Mouse (Mus musculus): ENCODE results near the gene Raf1. TPM values are rescaled to one million over a fixed set of nuclear protein-coding genes. Genes with fewer than 3 reads are reported as not detected.
"Not testable (repeated sequence)": the region's sequence is repeated elsewhere in the genome, so short reads cannot be mapped to it uniquely, and the experiment has no call there.

The Raf1 gene
- polyA plus RNA-seq, 1 experiment from 2014 or later, result 39.3 TPM

DNA sequence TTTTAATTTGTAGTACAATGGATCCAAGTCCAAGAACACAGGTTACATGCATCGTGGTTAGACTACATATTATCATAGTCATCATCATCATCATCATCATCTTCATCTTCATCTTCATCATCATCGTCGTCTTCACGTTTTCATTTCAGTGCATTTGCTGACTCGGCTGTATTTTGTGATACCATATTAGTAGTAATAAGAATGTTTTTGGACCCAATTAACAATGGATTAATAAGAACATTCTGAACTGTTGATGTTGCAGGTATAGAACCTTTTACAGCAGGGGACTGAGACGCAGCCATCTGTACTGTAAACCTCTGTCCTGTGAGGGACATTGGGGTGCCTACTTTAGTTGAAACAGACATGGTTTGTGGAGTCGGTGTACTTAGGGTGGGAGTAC is 38.2 kb downstream of the Raf1 start:
- not testable (repeated sequence) for H3K4me3 ChIP-seq (ENCODE audit: low read depth, low read length); H3K4me1 ChIP-seq (ENCODE audit: control insufficient read depth, low read depth, low read length); H3K27ac ChIP-seq (ENCODE audit: low read length); ATAC-seq (ENCODE audit: low read depth); H3K4me2 ChIP-seq (ENCODE audit: low read depth, low read length); H3K9ac ChIP-seq (ENCODE audit: low read depth, low read length); H3K9me3 ChIP-seq (replicated peaks; ENCODE audit: control insufficient read depth, low read length); H3K27me3 ChIP-seq (ENCODE audit: control insufficient read depth, insufficient read depth, low read depth, low read length)
- H3K36me3 ChIP-seq (ENCODE audit: control insufficient read depth, insufficient read depth), result peaks cover 10% of the 10 kb centered on the region
- 77% methylated on average over 7 of the region's 7 CpGs for WGBS (ENCODE audit: insufficient replicate concordance)

DNA sequence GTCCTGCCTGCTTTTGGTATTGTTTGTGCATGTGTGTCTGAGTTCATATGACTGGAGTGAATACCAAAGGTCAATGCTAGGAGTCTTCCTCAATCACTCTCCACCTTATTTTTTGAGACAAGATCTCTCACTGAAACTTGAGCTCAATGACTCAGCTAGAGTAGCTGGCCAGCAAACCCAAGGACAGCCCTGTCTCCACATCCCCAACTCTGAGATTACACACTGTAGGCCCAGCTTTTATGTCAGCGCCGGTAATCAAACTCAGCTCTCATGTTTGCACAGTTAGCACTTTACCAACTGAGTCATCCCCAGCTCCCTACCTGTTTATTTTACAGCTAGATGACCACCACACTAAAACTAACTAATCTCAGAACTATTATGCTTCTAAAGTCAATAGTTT is 42.4 kb downstream of the Raf1 start:
- 92% methylated on average over 2 of the region's 2 CpGs for WGBS (ENCODE audit: insufficient replicate concordance)
- H3K36me3 ChIP-seq (ENCODE audit: control insufficient read depth, insufficient read depth), result peaks cover 10% of the 10 kb centered on the region
- no peak overlapping the region for H3K4me3 ChIP-seq (ENCODE audit: low read depth, low read length)
- no peaks in the 10 kb centered on the region for H3K9me3 ChIP-seq (replicated peaks; ENCODE audit: control insufficient read depth, low read length)
- H3K4me1 ChIP-seq (ENCODE audit: control insufficient read depth, low read depth, low read length), result peaks cover 3% of the 10 kb centered on the region
- no peaks in the 10 kb centered on the region for H3K27me3 ChIP-seq (ENCODE audit: control insufficient read depth, insufficient read depth, low read depth, low read length)
- no peak overlapping the region for H3K4me2 ChIP-seq (ENCODE audit: low read depth, low read length)
- no peak for ATAC-seq (ENCODE audit: low read depth)
- H3K27ac ChIP-seq (ENCODE audit: low read length), result no peak overlapping the region
- no peak overlapping the region for H3K9ac ChIP-seq (ENCODE audit: low read depth, low read length)

DNA sequence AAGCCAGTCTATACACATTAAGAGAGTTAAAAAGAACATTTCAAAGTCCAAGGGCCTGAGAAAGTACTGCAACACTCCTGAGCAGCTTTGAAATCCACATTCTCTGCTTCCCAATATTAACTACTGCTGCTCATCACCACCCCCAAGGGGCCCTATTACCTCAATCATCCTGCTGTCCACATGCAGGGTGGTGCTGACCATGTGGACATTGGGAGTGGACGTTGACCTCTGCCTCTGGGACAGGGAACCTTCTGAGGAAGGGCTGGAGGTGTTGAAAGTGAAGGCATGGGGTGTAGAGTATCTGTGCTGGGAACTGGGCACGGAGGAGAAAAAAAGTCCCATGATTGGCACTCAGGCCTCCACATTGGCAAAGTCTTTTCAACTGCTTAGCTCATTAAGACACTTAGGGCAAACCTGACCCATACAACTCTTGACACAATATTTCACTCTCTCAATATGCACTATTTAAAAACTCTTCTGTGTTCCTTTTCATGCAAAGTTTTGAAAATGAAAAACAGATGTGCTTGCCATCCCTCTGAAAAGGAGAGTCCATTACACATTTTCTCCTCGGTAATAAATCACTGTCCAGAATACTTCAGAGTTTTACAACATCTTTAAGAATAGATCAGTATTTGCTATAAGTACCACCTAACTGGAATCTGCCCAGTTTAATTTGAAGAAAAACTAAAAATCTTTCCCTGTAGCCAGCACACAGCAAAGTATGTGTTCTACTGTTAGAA is 45.2 kb downstream of the Raf1 start:
- Histone ChIP-seq H3K36me3 (ENCODE audit: control insufficient read depth, insufficient read depth) (peaks cover 9% of the 10 kb centered on the region), H3K4me1 (ENCODE audit: control insufficient read depth, low read depth, low read length) (peaks cover 3% of the 10 kb centered on the region), H3K9ac (ENCODE audit: low read depth, low read length) (no peak overlapping the region), H3K27ac (ENCODE audit: low read length) (no peak overlapping the region), H3K4me3 (ENCODE audit: low read depth, low read length) (no peak overlapping the region), H3K4me2 (ENCODE audit: low read depth, low read length) (no peak overlapping the region), H3K9me3 (replicated peaks; ENCODE audit: control insufficient read depth, low read length) (no peaks in the 10 kb centered on the region), H3K27me3 (ENCODE audit: control insufficient read depth, insufficient read depth, low read depth, low read length) (no peaks in the 10 kb centered on the region)
- 79% methylated on average over 3 of the region's 3 CpGs for WGBS (ENCODE audit: insufficient replicate concordance)
- peak; percentile 55; the same call in 1 of the 2 replicates for ATAC-seq (ENCODE audit: low read depth)

DNA sequence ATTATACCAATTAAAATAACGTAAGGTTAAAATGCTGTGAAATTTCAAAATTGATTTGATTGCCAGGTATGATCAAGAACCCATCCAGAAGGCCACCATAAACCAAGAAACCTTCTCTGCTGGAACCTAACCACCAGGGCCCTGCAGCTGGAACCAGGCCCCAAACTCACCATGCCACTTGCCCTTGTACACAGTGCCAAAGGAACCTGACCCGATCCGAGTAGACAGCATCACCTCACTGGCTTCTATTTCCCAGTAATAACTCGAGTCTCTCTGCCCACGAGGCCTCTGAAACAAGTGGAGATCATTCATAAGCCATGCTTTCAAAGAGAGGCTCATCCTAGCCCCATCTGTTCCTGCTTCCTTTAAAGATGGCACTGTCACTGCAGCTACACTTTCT is 50.3 kb downstream of the Raf1 start:
- 86% methylated on average over 5 of the region's 5 CpGs for WGBS (ENCODE audit: insufficient replicate concordance)
- no peak overlapping the region for H3K4me3 ChIP-seq (ENCODE audit: low read depth, low read length)
- peaks cover 34% of the 10 kb centered on the region for H3K36me3 ChIP-seq (ENCODE audit: control insufficient read depth, insufficient read depth)
- H3K27me3 ChIP-seq (ENCODE audit: control insufficient read depth, insufficient read depth, low read depth, low read length), result no peaks in the 10 kb centered on the region
- ATAC-seq (ENCODE audit: low read depth), result no peak
- no peak overlapping the region for H3K9ac ChIP-seq (ENCODE audit: low read depth, low read length)
- H3K9me3 ChIP-seq (replicated peaks; ENCODE audit: control insufficient read depth, low read length), result no peaks in the 10 kb centered on the region
- no peak overlapping the region for H3K27ac ChIP-seq (ENCODE audit: low read length)
- H3K4me1 ChIP-seq (ENCODE audit: control insufficient read depth, low read depth, low read length), result peaks cover 3% of the 10 kb centered on the region
- no peak overlapping the region for H3K4me2 ChIP-seq (ENCODE audit: low read depth, low read length)

DNA sequence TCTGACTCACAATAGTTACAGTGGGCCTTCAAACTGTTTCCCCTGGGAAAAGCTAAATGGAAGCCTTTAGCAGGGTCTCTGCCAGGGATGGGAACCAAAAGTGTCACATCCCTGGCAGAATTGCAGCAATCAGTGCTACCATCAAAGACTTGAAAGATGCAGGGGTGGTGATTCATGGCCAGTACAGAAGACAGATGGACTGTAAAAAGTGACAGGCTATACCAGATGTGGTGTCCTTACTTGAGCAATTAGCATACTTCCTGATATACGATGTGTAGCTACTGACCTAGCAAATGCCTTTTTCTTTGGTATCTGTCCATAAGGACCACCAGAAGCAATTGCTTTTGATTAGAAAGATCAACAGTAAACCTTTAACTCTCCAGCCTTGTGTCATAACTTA is 55.5 kb downstream of the Raf1 start:
- no peak overlapping the region for H3K9ac ChIP-seq (ENCODE audit: low read depth, low read length)
- no peaks in the 10 kb centered on the region for H3K4me1 ChIP-seq (ENCODE audit: control insufficient read depth, low read depth, low read length)
- H3K4me3 ChIP-seq (ENCODE audit: low read depth, low read length), result no peak overlapping the region
- no peak overlapping the region for H3K4me2 ChIP-seq (ENCODE audit: low read depth, low read length)
- peaks cover 66% of the 10 kb centered on the region for H3K36me3 ChIP-seq (ENCODE audit: control insufficient read depth, insufficient read depth)
- no peak for ATAC-seq (ENCODE audit: low read depth)
- H3K27me3 ChIP-seq (ENCODE audit: control insufficient read depth, insufficient read depth, low read depth, low read length), result no peaks in the 10 kb centered on the region
- H3K9me3 ChIP-seq (replicated peaks; ENCODE audit: control insufficient read depth, low read length), result no peaks in the 10 kb centered on the region
- WGBS (ENCODE audit: insufficient replicate concordance), result 51% methylated on average over 1 of the region's 1 CpGs
- no peak overlapping the region for H3K27ac ChIP-seq (ENCODE audit: low read length)

DNA sequence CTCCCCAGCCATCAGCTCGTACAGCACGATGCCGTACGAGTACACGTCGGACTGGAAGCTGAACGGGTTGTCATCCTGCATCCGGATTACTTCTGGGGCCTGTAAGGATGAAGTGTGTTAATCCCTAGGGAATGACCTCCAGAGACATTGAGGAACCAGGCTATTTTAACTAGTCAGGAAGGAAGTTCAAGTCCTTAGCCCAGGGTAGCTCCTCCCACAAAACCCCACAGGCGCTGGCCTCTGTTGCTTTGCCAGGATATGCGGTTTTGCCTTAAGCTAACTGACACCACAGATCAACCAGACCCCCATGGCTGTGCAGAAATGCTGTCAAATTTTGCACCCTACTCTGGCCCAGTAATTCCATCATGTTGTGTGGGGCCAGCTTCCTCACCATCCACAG is 56.6 kb downstream of the Raf1 start:
- H3K27me3 ChIP-seq (ENCODE audit: control insufficient read depth, insufficient read depth, low read depth, low read length), result no peaks in the 10 kb centered on the region
- 0 out of 2 replicates have a peak, but pooled peaks have one; percentile 24 for ATAC-seq (ENCODE audit: low read depth)
- peaks cover 65% of the 10 kb centered on the region for H3K36me3 ChIP-seq (ENCODE audit: control insufficient read depth, insufficient read depth)
- H3K27ac ChIP-seq (ENCODE audit: low read length), result no peak overlapping the region
- H3K4me2 ChIP-seq (ENCODE audit: low read depth, low read length), result no peak overlapping the region
- 63% methylated on average over 10 of the region's 10 CpGs for WGBS (ENCODE audit: insufficient replicate concordance)
- H3K4me1 ChIP-seq (ENCODE audit: control insufficient read depth, low read depth, low read length), result no peaks in the 10 kb centered on the region
- no peak overlapping the region for H3K4me3 ChIP-seq (ENCODE audit: low read depth, low read length)
- no peak overlapping the region for H3K9ac ChIP-seq (ENCODE audit: low read depth, low read length)
- H3K9me3 ChIP-seq (replicated peaks; ENCODE audit: control insufficient read depth, low read length), result no peaks in the 10 kb centered on the region

DNA sequence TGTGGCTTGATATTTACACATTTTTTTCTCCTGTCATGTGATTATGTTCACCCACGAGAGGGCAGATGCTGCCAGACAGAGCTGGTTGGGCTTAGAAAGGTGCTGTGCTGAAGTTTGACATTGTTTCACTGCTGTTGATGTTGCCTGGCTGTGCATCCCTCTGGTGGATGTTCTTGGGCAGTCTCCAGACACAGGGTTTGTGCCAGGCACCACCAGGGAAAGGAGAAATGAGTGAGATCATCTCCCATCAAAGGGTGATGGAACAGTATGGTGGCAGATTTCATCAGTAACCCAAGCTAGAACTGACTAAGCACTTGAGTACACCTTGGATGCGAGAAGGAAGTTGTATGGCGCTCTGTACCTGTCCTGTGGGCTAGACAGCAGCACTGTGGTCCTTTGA is 60.5 kb downstream of the Raf1 start:
- Histone ChIP-seq H3K9ac (ENCODE audit: low read depth, low read length) (no peak overlapping the region), H3K4me3 (ENCODE audit: low read depth, low read length) (no peak overlapping the region), H3K27ac (ENCODE audit: low read length) (no peak overlapping the region), H3K9me3 (replicated peaks; ENCODE audit: control insufficient read depth, low read length) (no peaks in the 10 kb centered on the region), H3K36me3 (ENCODE audit: control insufficient read depth, insufficient read depth) (peaks cover 41% of the 10 kb centered on the region), H3K27me3 (ENCODE audit: control insufficient read depth, insufficient read depth, low read depth, low read length) (no peaks in the 10 kb centered on the region), H3K4me1 (ENCODE audit: control insufficient read depth, low read depth, low read length) (no peaks in the 10 kb centered on the region), H3K4me2 (ENCODE audit: low read depth, low read length) (no peak overlapping the region)
- no peak for ATAC-seq (ENCODE audit: low read depth)
- WGBS (ENCODE audit: insufficient replicate concordance), result 65% methylated on average over 3 of the region's 3 CpGs

DNA sequence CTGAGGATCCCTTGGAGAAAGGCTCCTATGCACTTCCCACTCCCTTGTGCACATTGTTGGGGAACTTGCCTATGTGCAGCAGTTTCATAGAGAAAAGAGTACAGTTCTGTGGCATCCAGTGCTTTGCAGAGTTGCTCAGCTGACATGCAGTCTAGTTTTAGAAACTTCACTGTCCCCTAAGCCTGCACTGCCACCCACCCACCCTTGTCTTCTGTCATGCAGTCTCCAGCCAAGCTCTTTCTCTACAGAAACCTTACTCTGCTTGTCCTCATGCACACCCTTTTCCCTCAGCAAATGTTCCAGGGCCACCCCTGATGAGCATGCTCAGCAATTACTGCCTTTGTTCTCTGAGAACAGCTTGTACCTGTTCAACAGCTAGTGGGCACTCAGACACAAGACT is 62.6 kb downstream of the Raf1 start:
- Histone ChIP-seq H3K4me2 (ENCODE audit: low read depth, low read length) (no peak overlapping the region), H3K27me3 (ENCODE audit: control insufficient read depth, insufficient read depth, low read depth, low read length) (no peaks in the 10 kb centered on the region), H3K9ac (ENCODE audit: low read depth, low read length) (no peak overlapping the region), H3K9me3 (replicated peaks; ENCODE audit: control insufficient read depth, low read length) (no peaks in the 10 kb centered on the region), H3K36me3 (ENCODE audit: control insufficient read depth, insufficient read depth) (peaks cover 29% of the 10 kb centered on the region), H3K4me3 (ENCODE audit: low read depth, low read length) (no peak overlapping the region), H3K4me1 (ENCODE audit: control insufficient read depth, low read depth, low read length) (no peaks in the 10 kb centered on the region), H3K27ac (ENCODE audit: low read length) (no peak overlapping the region)
- no peak for ATAC-seq (ENCODE audit: low read depth)

DNA sequence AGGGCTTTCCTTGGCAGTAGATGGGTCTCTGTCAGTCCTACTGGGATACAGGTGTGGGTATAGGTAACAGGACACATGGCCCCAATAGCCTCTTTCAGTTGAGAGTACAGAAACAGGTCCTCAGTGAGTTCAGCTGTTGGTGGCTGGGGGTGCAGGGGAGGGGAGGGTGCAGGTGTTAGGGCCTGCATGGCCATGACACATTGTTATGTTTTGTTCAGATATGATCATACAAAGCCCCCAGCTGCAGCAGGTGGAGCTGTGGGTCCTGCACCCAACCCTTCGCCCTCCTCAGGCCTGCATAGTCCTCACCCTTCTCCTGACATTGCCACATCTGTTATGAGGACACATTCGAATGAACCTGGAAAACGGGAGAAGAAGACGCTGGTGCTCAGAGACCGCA is 66.1 kb downstream of the Raf1 start:
- no peak overlapping the region for H3K4me2 ChIP-seq (ENCODE audit: low read depth, low read length)
- no peaks in the 10 kb centered on the region for H3K4me1 ChIP-seq (ENCODE audit: control insufficient read depth, low read depth, low read length)
- no peak overlapping the region for H3K27ac ChIP-seq (ENCODE audit: low read length)
- WGBS (ENCODE audit: insufficient replicate concordance), result 78% methylated on average over 5 of the region's 5 CpGs
- no peak for ATAC-seq (ENCODE audit: low read depth)
- H3K36me3 ChIP-seq (ENCODE audit: control insufficient read depth, insufficient read depth), result peaks cover 8% of the 10 kb centered on the region
- no peaks in the 10 kb centered on the region for H3K9me3 ChIP-seq (replicated peaks; ENCODE audit: control insufficient read depth, low read length)
- no peak overlapping the region for H3K4me3 ChIP-seq (ENCODE audit: low read depth, low read length)
- no peaks in the 10 kb centered on the region for H3K27me3 ChIP-seq (ENCODE audit: control insufficient read depth, insufficient read depth, low read depth, low read length)
- H3K9ac ChIP-seq (ENCODE audit: low read depth, low read length), result no peak overlapping the region

Data from liver, embryonic 16.5 days (tissue).